Mouse (Mus musculus) midbrain, postnatal 0 days (tissue): Measurements from ENCODE around the gene Trpv5. TPM values are rescaled to one million over a fixed set of nuclear protein-coding genes. Genes with fewer than 3 reads are reported as not detected.
A peak's percentile ranks its signal among the peaks of the same experiment; 100 is the strongest.

ENCODE experiments used
- ATAC-seq: fragments of 200-750 bp; cut with Nextera tagmentation; 2 replicates; pipeline ENCODE4 v1.8.0; 2017; ENCODE audit warnings: moderate number of reproducible peaks, mild to moderate bottlenecking, moderate TSS enrichment, moderate library complexity; ENCODE audit not compliant: low FRiP score
- DNase-seq: peaks from one replicate; pipeline ENCODE4 v3.0.0-alpha.2; 2015; ENCODE audit warnings: low spot score
- H3K27ac ChIP-seq: fragments of 300-500 bp; sonication (generic); 2 replicates; pipeline ENCODE4 v1.5.1; 2014; ENCODE audit warnings: low read depth, mild to moderate bottlenecking, low read length, mixed read lengths
- H3K27me3 ChIP-seq: fragments of 300-500 bp; sonication (generic); 2 replicates; pipeline ENCODE4 v1.6.1; 2014; ENCODE audit warnings: low read length, control low read depth, mixed read lengths; ENCODE audit not compliant: insufficient read depth
- H3K36me3 ChIP-seq: fragments of 300-500 bp; sonication (generic); 2 replicates; pipeline ENCODE4 v1.6.1; 2014; ENCODE audit warnings: low read length, control low read depth, mixed read lengths; ENCODE audit not compliant: insufficient read depth
- H3K4me1 ChIP-seq: fragments of 300-500 bp; sonication (generic); 2 replicates; pipeline ENCODE4 v1.6.1; 2014; ENCODE audit warnings: mild to moderate bottlenecking, control low read depth, antibody characterized with exemption, low read length, mixed read lengths; ENCODE audit not compliant: insufficient read depth
- H3K4me2 ChIP-seq: fragments of 300-500 bp; sonication (generic); 2 replicates; pipeline ENCODE4 v1.6.1; 2014; ENCODE audit warnings: low read depth, mild to moderate bottlenecking, low read length, mixed read lengths; ENCODE audit not compliant: poor library complexity, severe bottlenecking
- H3K4me3 ChIP-seq: fragments of 300-500 bp; sonication (generic); 2 replicates; pipeline ENCODE4 v1.5.1; 2014; ENCODE audit warnings: low read depth, mild to moderate bottlenecking, low read length, moderate library complexity
- H3K9ac ChIP-seq: fragments of 300-500 bp; sonication (generic); replicated peaks from 2 replicates; pipeline ENCODE4 v1.6.1; 2014; ENCODE audit warnings: mild to moderate bottlenecking, low read length, moderate library complexity, mixed read lengths; ENCODE audit not compliant: poor library complexity, severe bottlenecking
- H3K9me3 ChIP-seq: fragments of 300-500 bp; sonication (generic); 2 replicates; pipeline ENCODE4 v1.6.1; 2016; ENCODE audit warnings: low read length, control low read depth
- CTCF ChIP-seq: IDR thresholded peaks from 2 replicates; pipeline ENCODE4 v1.5.1; 2016; ENCODE audit warnings: antibody characterized with exemption, mild to moderate bottlenecking
- WGBS: fragments of 180-500 bp; shearing (Covaris S2); extraction: QIAGEN DNeasy Blood & Tissue Kit; methylation state at CpG from one replicate; pipeline ENCODE4 v1.1.7; 2014; 5-methylcytosine and 5-hydroxymethylcytosine counted together
- polyA plus RNA-seq: library from polyadenylated mRNA; unstranded; fragments of >200 nt; fragmentation: Nextera tagmentation; extraction: Ambion mirVana; gene quantifications from 2 replicates; pipeline ENCODE4 v1.2.1, GENCODE M21; 2015
- total RNA-seq: library from RNA; depleted of rRNA; stranded (reverse); fragments of >200 nt; gene quantifications from 2 replicates; pipeline ENCODE4 v1.2.3, GENCODE M21; 2014; rRNA removed

Gene Trpv5
- total and polyA plus RNA-seq, 2 experiments from 2014 or later: not detected

- Histone ChIP-seq H3K4me2 (peak overlapping the region; percentile 93), H3K27ac (no peak overlapping the region), H3K4me1 (peaks cover 17% of the 10 kb centered on the region; the same call in 1 of the 2 replicates), H3K27me3 (no peaks in the 10 kb centered on the region), H3K9me3 (no peaks in the 10 kb centered on the region), H3K36me3 (no peaks in the 10 kb centered on the region), H3K9ac (peak overlapping the region; percentile 76), H3K4me3 (peak overlapping the region; percentile 68)
- no peak for ATAC-seq
- peak; percentile 22 for DNase-seq
- TF ChIP-seq CTCF: peak; percentile 20; the same call in 1 of the 2 replicates
- WGBS: 5% methylated on average over 4 of the region's 4 CpGs
Measured at GRCm38 (mm10) chr6:41606214-41606613, 74.4 kb downstream of the Trpv5 start.

GRCm38 (mm10) chr6:41605794-41606104 lies 74.8 kb downstream of the Trpv5 start:
- ATAC-seq (peak; percentile 50), DNase-seq (no peak)
- no peaks in the 10 kb centered on the region for H3K27me3 ChIP-seq
- no peaks in the 10 kb centered on the region for H3K9me3 ChIP-seq
- WGBS: 1% methylated on average over 7 of the region's 7 CpGs
- H3K36me3 ChIP-seq: no peaks in the 10 kb centered on the region
- no peak for TF ChIP-seq CTCF
- H3K4me2 ChIP-seq: peak overlapping the region; percentile 93
- peak overlapping the region; percentile 73 for H3K27ac ChIP-seq
- peak overlapping the region; percentile 68 for H3K4me3 ChIP-seq
- H3K9ac ChIP-seq: peak overlapping the region; percentile 76
- peaks cover 17% of the 10 kb centered on the region; the same call in 1 of the 2 replicates for H3K4me1 ChIP-seq

- DNase-seq (peak; percentile 83), ATAC-seq (peak; percentile 92)
- peak within 1 kb of the TSS; percentile 68 for H3K4me3 ChIP-seq
- H3K9me3 ChIP-seq: no peaks in the 10 kb centered on the region
- H3K4me2 ChIP-seq: peak within 1 kb of the TSS; percentile 93
- H3K27ac ChIP-seq: peak within 1 kb of the TSS; percentile 73
- WGBS: under 1% methylated on average over 58 of the region's 68 CpGs
- no peaks in the 10 kb centered on the region for H3K27me3 ChIP-seq
- no peaks in the 10 kb centered on the region for H3K36me3 ChIP-seq
- peaks cover 17% of the 10 kb centered on the region; the same call in 1 of the 2 replicates for H3K4me1 ChIP-seq
- peak; percentile 25 for TF ChIP-seq CTCF
- peak within 1 kb of the TSS; percentile 76 for H3K9ac ChIP-seq
Measured at GRCm38 (mm10) chr6:41605061-41605793, 75.3 kb downstream of the Trpv5 start, which contains the start of gene Ephb6. Gene Ephb6 (plus strand): TSS chr6:41605482.

- peak; percentile 85 for TF ChIP-seq CTCF
- whole genome bisulfite sequencing: under 1% methylated on average over 23 of the region's 23 CpGs
Measured at GRCm38 (mm10) chr6:41604401-41605050, 76.0 kb downstream of the Trpv5 start.

More at GRCm38 (mm10) chr6:41604401-41605050, 76.0 kb downstream of the Trpv5 start:
- H3K27ac ChIP-seq: peak overlapping the region; percentile 73
- no peaks in the 10 kb centered on the region for H3K9me3 ChIP-seq
- DNase-seq (peak; percentile 83), ATAC-seq (peak; percentile 77)
- H3K4me2 ChIP-seq: peak overlapping the region; percentile 93
- H3K4me3 ChIP-seq: peak overlapping the region; percentile 68
- no peaks in the 10 kb centered on the region for H3K36me3 ChIP-seq
- peak overlapping the region; percentile 76 for H3K9ac ChIP-seq
- peaks cover 17% of the 10 kb centered on the region; the same call in 1 of the 2 replicates for H3K4me1 ChIP-seq
- no peaks in the 10 kb centered on the region for H3K27me3 ChIP-seq

Other genes with a start within 250 kb of the Trpv5 start
- 0.52 TPM in 1 of 2 replicates, not detected in the other for gene Gm10334, start 234.6 kb downstream of the Trpv5 start, total RNA-seq
- gene Gm10334, start 234.6 kb downstream of the Trpv5 start, polyA plus RNA-seq: not detected in 2 replicates
- not detected in 2 replicates for gene Prss1, start 221.8 kb downstream of the Trpv5 start, total RNA-seq
- not detected in 2 replicates for gene Prss1, start 221.8 kb downstream of the Trpv5 start, polyA plus RNA-seq
- not detected in 2 replicates for gene Prss2, start 159.0 kb downstream of the Trpv5 start, total RNA-seq
- gene Prss2, start 159.0 kb downstream of the Trpv5 start, polyA plus RNA-seq: not detected in 2 replicates
- gene Ephb6, start 75.3 kb downstream of the Trpv5 start, total RNA-seq: 60.1 and 70.3 TPM in 2 replicates
- 32.0 and 39.1 TPM in 2 replicates for gene Ephb6, start 75.3 kb downstream of the Trpv5 start, polyA plus RNA-seq
- 0.33 TPM in 1 of 2 replicates, not detected in the other for gene Trpv6, start 44.4 kb downstream of the Trpv5 start, total RNA-seq
- gene Trpv6, start 44.4 kb downstream of the Trpv5 start, polyA plus RNA-seq: 0.78 and 0.80 TPM in 2 replicates
- not detected in 2 replicates for gene Llcfc1, start 3.7 kb upstream of the Trpv5 start, total RNA-seq
- not detected in 2 replicates for gene Llcfc1, start 3.7 kb upstream of the Trpv5 start, polyA plus RNA-seq
- gene Kel, start 23.6 kb upstream of the Trpv5 start, total RNA-seq: 0.24 TPM in 1 of 2 replicates, not detected in the other
- 0.22 TPM in 1 of 2 replicates, not detected in the other for gene Kel, start 23.6 kb upstream of the Trpv5 start, polyA plus RNA-seq
- not detected in 2 replicates for gene Olfr459, start 94.4 kb upstream of the Trpv5 start, total RNA-seq
- not detected in 2 replicates for gene Olfr459, start 94.4 kb upstream of the Trpv5 start, polyA plus RNA-seq
- not detected in 2 replicates for gene Pip, start 166.8 kb upstream of the Trpv5 start, total RNA-seq
- not detected in 2 replicates for gene Pip, start 166.8 kb upstream of the Trpv5 start, polyA plus RNA-seq
- gene Sval2, start 172.2 kb upstream of the Trpv5 start, total RNA-seq: not detected in 2 replicates
- not detected in 2 replicates for gene Sval2, start 172.2 kb upstream of the Trpv5 start, polyA plus RNA-seq